Mouse (Mus musculus) neural tube, embryonic 12.5 days (tissue): ENCODE measurements around the gene Lmbr1. TPM values are rescaled to one million over a fixed set of nuclear protein-coding genes. Genes with fewer than 3 reads are reported as not detected.

Experiments
- ATAC-seq: fragments of 200-750 bp; cut with Nextera tagmentation; 2 replicates; pipeline ENCODE4 v1.8.0; 2017; ENCODE audit warnings: low read depth, mild to moderate bottlenecking, moderate TSS enrichment, moderate library complexity; ENCODE audit not compliant: low FRiP score
- H3K27ac ChIP-seq: fragments of 300-500 bp; sonication (generic); 2 replicates; pipeline ENCODE4 v1.5.1; 2016
- H3K27me3 ChIP-seq: fragments of 300-500 bp; sonication (generic); replicated peaks from 2 replicates; pipeline ENCODE4 v1.6.1; 2016; ENCODE audit warnings: mild to moderate bottlenecking
- H3K36me3 ChIP-seq: fragments of 300-500 bp; sonication (generic); 2 replicates; pipeline ENCODE4 v1.6.1; 2016; ENCODE audit warnings: mild to moderate bottlenecking
- H3K4me1 ChIP-seq: fragments of 300-500 bp; sonication (generic); 2 replicates; pipeline ENCODE4 v1.6.1; 2016
- H3K4me2 ChIP-seq: fragments of 300-500 bp; sonication (generic); replicated peaks from 2 replicates; pipeline ENCODE4 v1.6.1; 2016; ENCODE audit warnings: mild to moderate bottlenecking
- H3K4me3 ChIP-seq: fragments of 300-500 bp; sonication (generic); 2 replicates; pipeline ENCODE4 v1.5.1; 2016
- H3K9ac ChIP-seq: fragments of 300-500 bp; sonication (generic); 2 replicates; pipeline ENCODE4 v1.6.1; 2016; ENCODE audit warnings: mild to moderate bottlenecking
- H3K9me3 ChIP-seq: fragments of 300-500 bp; sonication (generic); 2 replicates; pipeline ENCODE4 v1.6.1; 2016; ENCODE audit warnings: mild to moderate bottlenecking
- WGBS: fragments of 180-500 bp; shearing (Covaris S2); methylation state at CpG from one replicate; pipeline ENCODE4 v1.1.7; 2016; 5-methylcytosine and 5-hydroxymethylcytosine counted together
- polyA plus RNA-seq: library from polyadenylated mRNA; unstranded; fragments of >200 nt; fragmentation: Nextera tagmentation; extraction: Ambion mirVana; gene quantifications from 2 replicates; pipeline ENCODE4 v1.2.1, GENCODE M21; 2016

Gene Lmbr1
- polyA plus RNA-seq, 1 experiment from 2014 or later, result 17.6 TPM

DNA sequence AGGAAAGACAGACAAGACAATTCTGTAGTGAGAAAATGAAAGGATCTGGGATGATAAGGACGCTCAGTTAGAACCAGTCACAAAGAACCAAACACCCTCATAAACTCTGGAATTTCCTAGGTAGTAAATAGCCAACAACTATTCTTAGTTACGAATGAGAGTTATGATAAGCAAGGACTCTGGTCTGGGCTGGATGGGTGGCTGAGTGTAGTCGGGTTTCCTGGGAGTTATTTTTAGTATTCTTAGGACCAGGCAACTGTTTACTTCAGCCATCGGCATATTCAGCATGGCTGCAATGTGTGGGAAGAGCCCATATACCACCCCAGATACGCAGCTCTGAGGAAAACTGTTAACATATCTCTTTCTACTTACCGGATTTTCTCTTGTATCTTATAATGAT is 14.7 kb downstream of the Lmbr1 start:
- no peaks in the 10 kb centered on the region for H3K4me1 ChIP-seq
- H3K9me3 ChIP-seq, result no peaks in the 10 kb centered on the region
- H3K4me3 ChIP-seq, result no peak overlapping the region
- H3K27ac ChIP-seq, result no peak overlapping the region
- peaks cover 17% of the 10 kb centered on the region for H3K36me3 ChIP-seq
- ATAC-seq, result no peak
- H3K9ac ChIP-seq, result no peak overlapping the region
- no peaks in the 10 kb centered on the region for H3K27me3 ChIP-seq
- 82% methylated on average over 6 of the region's 6 CpGs for WGBS
- H3K4me2 ChIP-seq, result no peak overlapping the region

DNA sequence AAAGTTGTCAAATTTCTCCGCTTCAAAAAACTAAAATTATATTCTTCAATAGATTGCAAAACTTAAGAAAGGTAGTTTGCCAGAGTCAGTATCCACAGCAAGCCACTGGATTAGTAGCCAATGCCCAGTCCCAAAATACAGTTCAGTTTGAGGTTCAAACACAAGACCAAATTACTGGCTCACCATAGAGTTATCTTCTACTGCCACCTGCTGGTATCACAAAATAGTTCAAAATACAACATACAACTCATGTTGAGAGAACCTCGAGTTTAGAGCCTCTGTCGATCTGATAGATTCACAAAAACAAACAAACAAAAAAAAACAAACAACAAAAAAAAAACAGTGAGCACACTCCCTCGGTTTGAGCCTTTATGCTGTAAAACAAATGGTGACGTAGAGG is 42.4 kb downstream of the Lmbr1 start:
- H3K36me3 ChIP-seq, result no peaks in the 10 kb centered on the region
- H3K4me2 ChIP-seq, result no peak overlapping the region
- H3K27me3 ChIP-seq, result no peaks in the 10 kb centered on the region
- no peak overlapping the region for H3K9ac ChIP-seq
- no peak overlapping the region for H3K4me3 ChIP-seq
- H3K9me3 ChIP-seq, result no peaks in the 10 kb centered on the region
- no peak for ATAC-seq
- H3K27ac ChIP-seq, result no peak overlapping the region
- no peaks in the 10 kb centered on the region for H3K4me1 ChIP-seq
- 64% methylated on average over 5 of the region's 5 CpGs for WGBS

DNA sequence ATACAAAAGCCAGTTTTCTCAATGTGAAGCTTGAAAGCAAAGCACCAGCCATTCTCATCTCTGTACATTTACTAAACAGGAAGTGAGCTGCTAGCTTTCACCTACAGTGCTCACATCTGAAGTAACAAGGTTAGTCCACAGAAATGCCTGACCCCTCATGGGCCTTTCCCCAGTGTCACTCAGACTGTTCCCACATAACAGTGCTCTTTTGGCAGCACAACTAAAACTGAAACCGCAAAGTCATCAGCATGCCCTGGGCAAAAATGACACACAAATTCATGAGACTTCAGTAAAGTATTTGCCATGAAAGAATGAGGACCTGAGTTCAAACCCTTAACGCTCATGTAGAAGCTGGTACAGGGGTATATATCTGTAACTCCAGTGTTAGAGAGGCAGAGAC is 55.7 kb downstream of the Lmbr1 start:
- Histone ChIP-seq H3K36me3 (no peaks in the 10 kb centered on the region), H3K27ac (no peak overlapping the region), H3K27me3 (no peaks in the 10 kb centered on the region), H3K9me3 (no peaks in the 10 kb centered on the region), H3K4me1 (no peaks in the 10 kb centered on the region), H3K4me3 (no peak overlapping the region), H3K4me2 (no peak overlapping the region), H3K9ac (no peak overlapping the region)
- 95% methylated on average over 2 of the region's 2 CpGs for WGBS
- no peak for ATAC-seq

- Histone ChIP-seq H3K36me3 (peaks cover 6% of the 10 kb centered on the region; the same call in 1 of the 2 replicates), H3K27ac (no peak overlapping the region), H3K4me1 (no peaks in the 10 kb centered on the region), H3K4me2 (no peak overlapping the region), H3K9ac (no peak overlapping the region), H3K4me3 (no peak overlapping the region), H3K27me3 (no peaks in the 10 kb centered on the region), H3K9me3 (no peaks in the 10 kb centered on the region)
- ATAC-seq, result no peak
- WGBS, result 89% methylated on average over 3 of the region's 3 CpGs
These were observed 69.0 kb downstream of the Lmbr1 start for GRCm38 (mm10) chr5:29309191-29309590.

GRCm38 (mm10) chr5:29293194-29293593 is 85.0 kb downstream of the Lmbr1 start:
- Histone ChIP-seq H3K9ac (no peak overlapping the region), H3K9me3 (no peaks in the 10 kb centered on the region), H3K27me3 (no peaks in the 10 kb centered on the region), H3K4me2 (no peak overlapping the region), H3K27ac (no peak overlapping the region), H3K4me1 (no peaks in the 10 kb centered on the region), H3K36me3 (no peaks in the 10 kb centered on the region), H3K4me3 (no peak overlapping the region)
- no peak; the same call in 1 of the 2 replicates for ATAC-seq
- WGBS, result 26% methylated on average over 2 of the region's 2 CpGs

DNA sequence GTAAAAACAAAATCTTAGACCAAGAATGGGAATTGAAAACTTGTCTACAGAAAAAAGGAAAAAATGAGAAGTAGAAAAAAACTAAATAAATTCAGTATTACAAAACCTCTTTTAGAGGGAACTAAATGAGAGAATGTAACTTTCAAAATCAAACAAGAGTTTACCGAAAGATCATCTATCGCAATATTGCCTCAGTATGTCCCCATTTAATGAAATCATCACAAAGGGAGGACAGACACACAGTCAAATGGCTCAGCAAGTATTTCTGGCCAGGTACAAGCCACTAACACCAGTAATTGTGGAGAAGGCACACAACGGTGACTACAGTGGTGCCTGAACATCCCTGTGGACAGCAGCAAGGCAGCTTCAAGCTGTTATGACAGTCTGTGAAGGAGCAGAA is 88.1 kb downstream of the Lmbr1 start:
- Histone ChIP-seq H3K9me3 (no peaks in the 10 kb centered on the region), H3K36me3 (no peaks in the 10 kb centered on the region), H3K27ac (no peak overlapping the region), H3K4me3 (no peak overlapping the region), H3K4me2 (no peak overlapping the region), H3K9ac (no peak overlapping the region), H3K27me3 (no peaks in the 10 kb centered on the region), H3K4me1 (no peaks in the 10 kb centered on the region)
- WGBS, result 95% methylated on average over 3 of the region's 3 CpGs
- no peak for ATAC-seq

- H3K36me3 ChIP-seq, result no peaks in the 10 kb centered on the region
- no peaks in the 10 kb centered on the region for H3K4me1 ChIP-seq
- ATAC-seq, result no peak
- H3K27ac ChIP-seq, result no peak overlapping the region
- H3K9me3 ChIP-seq, result no peaks in the 10 kb centered on the region
- H3K27me3 ChIP-seq, result no peaks in the 10 kb centered on the region
- H3K4me2 ChIP-seq, result no peak overlapping the region
- no peak overlapping the region for H3K4me3 ChIP-seq
- H3K9ac ChIP-seq, result no peak overlapping the region
- 79% methylated on average over 6 of the region's 6 CpGs for WGBS
These were observed 88.5 kb downstream of the Lmbr1 start for GRCm38 (mm10) chr5:29289703-29290102.

DNA sequence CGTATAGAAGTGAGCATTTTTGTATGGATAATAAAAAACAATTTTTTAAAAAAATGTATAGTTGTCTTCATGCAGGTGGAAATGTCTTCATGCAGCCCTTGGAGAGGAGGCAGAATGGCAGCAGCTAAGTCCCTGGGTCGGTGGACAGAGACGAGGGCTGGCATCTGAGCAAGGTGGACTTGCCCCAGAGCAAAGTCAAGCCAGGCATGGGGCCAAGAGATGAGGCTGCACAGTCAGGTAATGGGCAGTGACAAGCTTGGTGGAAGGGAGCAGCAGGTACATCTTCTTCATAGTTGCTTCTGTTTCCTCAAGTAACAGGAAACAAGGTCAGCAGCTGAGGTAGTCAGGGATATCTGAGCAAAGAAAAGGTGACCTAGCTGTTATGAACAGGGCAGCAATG is 97.1 kb downstream of the Lmbr1 start:
- no peak overlapping the region for H3K4me2 ChIP-seq
- H3K4me1 ChIP-seq, result no peaks in the 10 kb centered on the region
- 97% methylated on average over 3 of the region's 3 CpGs for WGBS
- H3K4me3 ChIP-seq, result no peak overlapping the region
- no peaks in the 10 kb centered on the region for H3K9me3 ChIP-seq
- H3K27me3 ChIP-seq, result no peaks in the 10 kb centered on the region
- H3K27ac ChIP-seq, result no peak overlapping the region
- ATAC-seq, result no peak
- H3K36me3 ChIP-seq, result no peaks in the 10 kb centered on the region
- H3K9ac ChIP-seq, result no peak overlapping the region

- ATAC-seq, result no peak
- Histone ChIP-seq H3K4me2 (no peak overlapping the region), H3K36me3 (no peaks in the 10 kb centered on the region)
These were observed 103.4 kb downstream of the Lmbr1 start for GRCm38 (mm10) chr5:29274746-29275145.

GRCm38 (mm10) chr5:29273426-29273825 is 104.8 kb downstream of the Lmbr1 start:
- H3K9ac ChIP-seq, result no peak overlapping the region
- no peaks in the 10 kb centered on the region for H3K4me1 ChIP-seq
- ATAC-seq, result no peak
- no peak overlapping the region for H3K4me3 ChIP-seq
- 82% methylated on average over 2 of the region's 2 CpGs for WGBS
- no peak overlapping the region for H3K4me2 ChIP-seq
- H3K27ac ChIP-seq, result no peak overlapping the region
- H3K27me3 ChIP-seq, result no peaks in the 10 kb centered on the region
- H3K9me3 ChIP-seq, result no peaks in the 10 kb centered on the region
- no peaks in the 10 kb centered on the region for H3K36me3 ChIP-seq

More at GRCm38 (mm10) chr5:29274746-29275145, 103.4 kb downstream of the Lmbr1 start:
- Histone ChIP-seq H3K9me3 (no peaks in the 10 kb centered on the region), H3K27ac (no peak overlapping the region), H3K4me3 (no peak overlapping the region), H3K9ac (no peak overlapping the region), H3K27me3 (no peaks in the 10 kb centered on the region), H3K4me1 (no peaks in the 10 kb centered on the region)

DNA sequence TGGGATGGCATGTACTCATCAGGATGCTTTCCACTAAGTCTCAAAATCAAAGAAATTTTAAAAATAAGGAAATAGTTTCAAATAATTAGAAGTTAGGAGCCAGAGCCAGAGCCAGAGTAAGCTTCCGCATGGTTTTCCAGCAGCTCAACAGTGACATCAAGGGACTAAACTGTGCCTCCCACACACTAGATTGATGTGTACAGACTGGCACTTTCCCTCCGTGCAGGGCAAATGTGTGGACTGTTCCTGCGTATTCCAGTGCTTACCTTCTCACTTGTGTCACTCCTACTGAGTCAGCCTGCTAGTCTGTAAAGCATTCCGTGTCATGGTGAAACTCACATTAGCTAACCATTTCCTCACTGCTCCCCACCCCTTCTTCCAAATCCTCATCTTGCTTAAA is 107.3 kb downstream of the Lmbr1 start:
- H3K36me3 ChIP-seq, result no peaks in the 10 kb centered on the region
- WGBS, result 85% methylated on average over 4 of the region's 4 CpGs
- no peak overlapping the region for H3K9ac ChIP-seq
- no peak overlapping the region for H3K4me2 ChIP-seq
- H3K4me1 ChIP-seq, result no peaks in the 10 kb centered on the region
- no peak overlapping the region for H3K27ac ChIP-seq
- no peak for ATAC-seq
- no peaks in the 10 kb centered on the region for H3K27me3 ChIP-seq
- no peak overlapping the region for H3K4me3 ChIP-seq
- no peaks in the 10 kb centered on the region for H3K9me3 ChIP-seq

- Histone ChIP-seq H3K9me3 (no peaks in the 10 kb centered on the region), H3K9ac (no peak overlapping the region), H3K4me3 (no peak overlapping the region), H3K4me1 (no peaks in the 10 kb centered on the region), H3K36me3 (no peaks in the 10 kb centered on the region), H3K27me3 (no peaks in the 10 kb centered on the region), H3K4me2 (no peak overlapping the region), H3K27ac (no peak overlapping the region)
- 37% methylated on average over 2 of the region's 2 CpGs for WGBS
- ATAC-seq, result no peak
These were observed 124.3 kb downstream of the Lmbr1 start for GRCm38 (mm10) chr5:29253876-29254275.

DNA sequence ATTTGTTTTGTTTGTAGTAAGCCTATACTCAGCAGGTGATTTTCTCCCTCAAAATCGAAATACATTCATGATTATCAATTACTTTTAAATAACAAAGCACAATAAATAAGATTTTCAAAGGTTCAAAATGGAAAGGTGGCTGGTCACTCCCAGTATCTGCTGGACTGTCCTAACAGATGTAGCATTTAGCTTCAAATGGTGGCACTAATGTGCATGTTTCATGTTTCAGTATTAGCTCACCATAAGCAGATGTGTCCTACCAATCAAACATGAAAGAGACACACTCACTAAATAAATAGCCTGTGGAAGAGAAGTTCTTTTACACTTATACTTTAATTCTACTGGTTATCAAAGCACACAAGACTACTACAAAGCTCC is 126.7 kb downstream of the Lmbr1 start:
- Histone ChIP-seq H3K9me3 (no peaks in the 10 kb centered on the region), H3K4me3 (no peak overlapping the region), H3K4me2 (no peak overlapping the region), H3K9ac (no peak overlapping the region), H3K27me3 (no peaks in the 10 kb centered on the region), H3K36me3 (no peaks in the 10 kb centered on the region), H3K4me1 (no peaks in the 10 kb centered on the region), H3K27ac (no peak overlapping the region)
- no peak for ATAC-seq
- WGBS, result 64% methylated on average over 1 of the region's 1 CpGs
